Mouse (Mus musculus) thymus, adult 2 months (tissue): ENCODE measurements at regions not wholly inside any gene's neighbourhood (a gene's known extent, or its start where the extent isn't known, plus 50 kb on each side); places are given as distances from the start of the nearest gene placed in this dataset.

ENCODE experiments used
- DNase-seq: peaks from one replicate; pipeline ENCODE4 v3.0.0; 2021
- H3K27ac ChIP-seq: fragments of 200-500 bp; 2 replicates; pipeline ENCODE4 v1.5.1; 2012; ENCODE audit warnings: low read length, control low read depth; ENCODE audit not compliant: control insufficient read depth, insufficient read depth
- H3K27me3 ChIP-seq: fragments of 200-500 bp; 2 replicates; pipeline ENCODE4 v1.6.1; 2012; ENCODE audit warnings: mild to moderate bottlenecking, low read length, moderate library complexity, mixed read lengths; ENCODE audit not compliant: control insufficient read depth, insufficient read depth
- H3K36me3 ChIP-seq: fragments of 200-500 bp; 2 replicates; pipeline ENCODE4 v1.6.1; 2012; ENCODE audit warnings: mild to moderate bottlenecking, low read length, moderate library complexity; ENCODE audit not compliant: control insufficient read depth, insufficient read depth
- H3K4me1 ChIP-seq: fragments of 200-500 bp; replicated peaks from 2 replicates; pipeline ENCODE4 v1.6.1; 2012; ENCODE audit warnings: low read length; ENCODE audit not compliant: control insufficient read depth, insufficient read depth
- H3K4me3 ChIP-seq: fragments of 200-500 bp; 2 replicates; pipeline ENCODE4 v1.5.1; 2012; ENCODE audit warnings: mild to moderate bottlenecking, low read length, control low read depth, moderate library complexity; ENCODE audit not compliant: control insufficient read depth, insufficient read depth
- CTCF ChIP-seq: fragments of 200-500 bp; IDR thresholded peaks from 2 replicates; pipeline ENCODE4 v1.5.1; 2012; ENCODE audit warnings: mild to moderate bottlenecking, control low read depth, low read length, moderate library complexity, borderline replicate concordance; ENCODE audit not compliant: control insufficient read depth, poor library complexity, insufficient read depth; ENCODE audit errors: extremely low read depth
- POLR2A ChIP-seq: fragments of 200-500 bp; IDR thresholded peaks from 2 replicates; pipeline ENCODE4 v1.6.1; 2012; ENCODE audit warnings: mild to moderate bottlenecking, low read length, control low read depth, moderate library complexity; ENCODE audit not compliant: control insufficient read depth, poor library complexity, insufficient read depth; ENCODE audit errors: extremely low read depth
- WGBS: fragments of 180-500 bp; shearing (Covaris S2); methylation state at CpG from one replicate; pipeline ENCODE4 v1.1.7; 2018; 5-methylcytosine and 5-hydroxymethylcytosine counted together

DNA sequence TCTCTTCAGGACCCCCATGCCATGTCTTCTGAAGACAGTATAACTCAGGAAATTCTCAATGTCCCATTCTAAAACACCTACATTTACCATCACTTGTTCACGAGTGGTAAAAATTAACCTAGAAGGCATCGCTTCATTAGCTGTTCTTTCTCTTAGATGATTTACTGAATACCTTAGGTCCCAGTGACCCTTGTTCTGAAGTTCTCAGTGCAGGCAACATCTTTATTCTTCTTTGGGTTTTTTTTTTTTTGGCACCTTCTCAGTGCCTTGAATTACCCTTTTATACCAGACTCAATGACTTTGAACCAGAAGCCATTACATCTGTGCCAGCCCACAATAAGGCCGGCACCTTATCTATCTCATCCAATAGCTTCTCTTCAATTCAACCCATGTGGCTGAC is 167.1 kb upstream of the Usp24 start:
- Histone ChIP-seq H3K27me3 (no peaks in the 10 kb centered on the region), H3K36me3 (no peaks in the 10 kb centered on the region), H3K4me1 (no peaks in the 10 kb centered on the region), H3K4me3 (no peak overlapping the region), H3K27ac (no peak overlapping the region)
- no peak for TF ChIP-seq CTCF
- no peak for TF ChIP-seq POLR2A
- WGBS = over 99% methylated on average over 3 of the region's 3 CpGs
- no peak for DNase-seq

- no peak for DNase-seq
- no peaks in the 10 kb centered on the region for H3K27me3 ChIP-seq
- no peak overlapping the region for H3K27ac ChIP-seq
- TF ChIP-seq CTCF (no peak), POLR2A (no peak)
- no peaks in the 10 kb centered on the region for H3K36me3 ChIP-seq
- WGBS = 95% methylated on average over 7 of the region's 7 CpGs
- no peak overlapping the region for H3K4me3 ChIP-seq
- H3K4me1 ChIP-seq = no peaks in the 10 kb centered on the region
These were observed 166.5 kb upstream of the Usp24 start for GRCm38 (mm10) chr4:106149471-106150048.

- TF ChIP-seq POLR2A (no peak), CTCF (no peak)
- Histone ChIP-seq H3K4me1 (no peaks in the 10 kb centered on the region), H3K27ac (no peak overlapping the region), H3K4me3 (no peak overlapping the region), H3K36me3 (no peaks in the 10 kb centered on the region), H3K27me3 (no peaks in the 10 kb centered on the region)
- 89% methylated on average over 14 of the region's 14 CpGs for WGBS
- no peak for DNase-seq
These were observed 165.2 kb upstream of the Usp24 start for GRCm38 (mm10) chr4:106150775-106151174.

DNA sequence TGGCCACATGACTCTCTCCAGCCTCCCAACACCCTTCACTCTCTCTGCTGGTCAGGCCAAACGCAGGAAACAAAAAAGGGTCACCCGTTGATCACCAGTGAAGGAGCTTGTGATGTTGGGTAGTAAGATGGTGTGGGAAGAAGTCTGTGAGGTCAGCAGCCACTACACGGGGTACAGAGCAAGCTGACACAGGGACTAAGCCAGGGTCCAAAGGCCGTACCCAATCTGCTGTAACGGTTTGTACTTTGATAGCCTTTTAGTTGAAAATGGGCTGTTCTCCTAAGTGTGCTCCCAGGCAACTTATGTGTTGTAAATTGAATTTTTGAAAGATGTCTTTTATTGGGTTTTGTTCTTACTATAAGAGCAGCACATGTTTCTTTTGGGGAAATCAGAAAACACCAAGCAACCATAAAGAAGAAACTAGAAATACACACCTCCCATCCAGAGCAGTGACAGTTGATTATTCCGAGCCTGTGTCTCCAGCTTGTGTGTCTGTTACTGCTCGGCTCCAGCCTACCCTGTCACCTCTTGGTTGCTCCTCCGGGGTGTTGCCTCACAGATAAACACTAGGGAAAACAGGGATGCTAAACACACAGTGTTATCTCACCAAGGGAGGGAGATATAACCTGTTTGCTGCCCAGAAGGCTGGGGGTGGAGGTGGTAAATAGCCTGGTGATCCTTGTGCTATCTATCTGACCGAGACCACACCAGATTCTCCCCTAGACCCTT is 158.4 kb upstream of the Usp24 start:
- no peak overlapping the region for H3K27ac ChIP-seq
- H3K27me3 ChIP-seq = no peaks in the 10 kb centered on the region
- H3K4me3 ChIP-seq = no peak overlapping the region
- no peaks in the 10 kb centered on the region for H3K36me3 ChIP-seq
- DNase-seq = no peak
- H3K4me1 ChIP-seq = no peaks in the 10 kb centered on the region
- TF ChIP-seq CTCF (no peak), POLR2A (no peak)
- WGBS = 85% methylated on average over 9 of the region's 9 CpGs

GRCm38 (mm10) chr4:106161592-106161991 is 154.4 kb upstream of the Usp24 start:
- Histone ChIP-seq H3K4me3 (no peak overlapping the region), H3K36me3 (no peaks in the 10 kb centered on the region), H3K27me3 (no peaks in the 10 kb centered on the region), H3K27ac (no peak overlapping the region), H3K4me1 (no peaks in the 10 kb centered on the region)
- DNase-seq = no peak
- TF ChIP-seq CTCF (no peak), POLR2A (no peak)
- 46% methylated on average over 2 of the region's 2 CpGs for WGBS

GRCm38 (mm10) chr4:106162551-106162950 is 153.5 kb upstream of the Usp24 start:
- WGBS = 68% methylated on average over 1 of the region's 1 CpGs

More at GRCm38 (mm10) chr4:106162551-106162950, 153.5 kb upstream of the Usp24 start:
- H3K4me3 ChIP-seq = no peak overlapping the region
- no peak overlapping the region for H3K27ac ChIP-seq
- H3K4me1 ChIP-seq = no peaks in the 10 kb centered on the region
- no peak for DNase-seq
- no peaks in the 10 kb centered on the region for H3K36me3 ChIP-seq
- no peak for TF ChIP-seq CTCF
- TF ChIP-seq POLR2A = no peak
- H3K27me3 ChIP-seq = no peaks in the 10 kb centered on the region
